Mouse (Mus musculus): Measurements from ENCODE around the gene Clic6. TPM values are rescaled to one million over a fixed set of nuclear protein-coding genes. Genes with fewer than 3 reads are reported as not detected.
A peak's percentile ranks its signal among the peaks of the same experiment; 100 is the strongest.
"Not testable (repeated sequence)": the region's sequence is repeated elsewhere in the genome, so short reads cannot be mapped to it uniquely, and the experiment has no call there.

Gene Clic6
- total RNA-seq, 2 experiments from 2014 or later: 0.08 to 0.25 TPM

GRCm38 (mm10) chr16:92467041-92467440 is 18.5 kb upstream of the Clic6 start:
- DNase-seq: no peak
- intact Hi-C loops (cut with DNase I): loop anchor here (5.0 to 10.0 kb wide), 2 partner anchors 165 to 412 kb away; partner anchors contain the start of genes Gm49711, Mrps6, Slc5a3 and Smim11

DNA sequence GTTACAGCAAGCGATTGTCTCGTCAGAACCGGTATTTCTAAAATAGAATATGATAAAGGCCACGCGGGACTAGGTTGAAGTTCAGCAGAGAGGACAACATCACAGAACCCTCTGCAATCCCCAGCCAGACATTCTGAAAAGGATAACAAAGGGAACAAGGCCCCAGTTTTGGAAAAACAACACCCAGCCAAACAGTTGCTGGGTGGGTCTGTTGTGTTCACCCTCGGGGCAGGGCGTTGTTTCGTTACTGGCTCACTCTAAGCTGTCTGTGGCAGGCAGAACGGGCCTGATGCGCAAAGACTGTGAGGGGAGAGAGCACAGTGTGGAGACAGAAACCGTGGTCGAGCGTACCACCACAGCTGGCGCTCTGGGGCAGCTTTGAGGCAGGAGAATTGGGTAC is 17.1 kb upstream of the Clic6 start:
- intact Hi-C loops (cut with DNase I): loop anchor here (5.0 to 10.0 kb wide), 2 partner anchors 166 to 414 kb away; partner anchors contain the start of genes Gm49711, Mrps6, Slc5a3 and Smim11
- DNase-seq: no peak

- DNase-seq: no peak
- intact Hi-C loops (cut with DNase I): no loop called here
These were observed 14.8 kb upstream of the Clic6 start, which contains the start of gene Rcan1 for GRCm38 (mm10) chr16:92470706-92471105. Gene Rcan1, minus strand, starts transcription at chr16:92470867.

GRCm38 (mm10) chr16:92472898-92473297 is 12.6 kb upstream of the Clic6 start:
- DNase-seq: no peak
- intact Hi-C loops (cut with DNase I): no loop called here

DNA sequence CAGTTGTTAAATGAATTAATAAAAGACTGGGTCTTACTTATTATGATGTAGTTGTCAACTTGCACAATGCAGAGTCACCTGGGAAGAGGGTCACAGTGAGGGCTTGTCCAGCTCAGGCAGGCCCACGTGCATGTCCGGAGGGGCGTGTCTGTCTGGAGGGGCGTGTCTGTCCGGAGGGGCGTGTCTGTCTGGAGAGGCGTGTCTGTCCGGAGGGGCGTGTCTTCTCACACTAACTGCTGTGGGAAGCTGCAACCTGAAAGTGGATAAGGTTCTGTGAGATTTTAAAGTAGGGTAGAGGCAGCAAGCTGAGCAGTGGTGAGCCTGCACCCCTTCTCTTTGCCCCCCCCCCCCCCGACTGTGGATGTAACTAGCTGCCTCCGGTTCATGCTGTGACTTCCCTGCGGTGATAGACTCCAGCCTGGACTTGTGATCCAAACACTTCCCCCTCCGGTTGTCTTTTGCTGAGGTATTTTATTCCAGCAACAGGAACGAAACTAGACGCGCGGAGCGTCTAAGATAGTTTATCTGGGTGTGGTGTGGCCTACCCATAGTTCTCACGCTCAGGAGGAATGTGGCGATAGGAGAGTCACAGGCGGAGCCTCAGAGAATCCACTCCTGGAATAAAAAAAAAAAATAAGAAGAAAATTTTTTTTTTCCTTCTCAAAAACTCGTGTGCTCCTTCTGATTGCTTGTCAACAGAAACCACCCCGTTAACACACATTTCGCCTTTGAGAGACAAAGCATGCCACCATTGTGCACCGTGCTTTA is 10.3 kb upstream of the Clic6 start:
- no peak for DNase-seq
- intact Hi-C loops (cut with DNase I): no loop called here

DNA sequence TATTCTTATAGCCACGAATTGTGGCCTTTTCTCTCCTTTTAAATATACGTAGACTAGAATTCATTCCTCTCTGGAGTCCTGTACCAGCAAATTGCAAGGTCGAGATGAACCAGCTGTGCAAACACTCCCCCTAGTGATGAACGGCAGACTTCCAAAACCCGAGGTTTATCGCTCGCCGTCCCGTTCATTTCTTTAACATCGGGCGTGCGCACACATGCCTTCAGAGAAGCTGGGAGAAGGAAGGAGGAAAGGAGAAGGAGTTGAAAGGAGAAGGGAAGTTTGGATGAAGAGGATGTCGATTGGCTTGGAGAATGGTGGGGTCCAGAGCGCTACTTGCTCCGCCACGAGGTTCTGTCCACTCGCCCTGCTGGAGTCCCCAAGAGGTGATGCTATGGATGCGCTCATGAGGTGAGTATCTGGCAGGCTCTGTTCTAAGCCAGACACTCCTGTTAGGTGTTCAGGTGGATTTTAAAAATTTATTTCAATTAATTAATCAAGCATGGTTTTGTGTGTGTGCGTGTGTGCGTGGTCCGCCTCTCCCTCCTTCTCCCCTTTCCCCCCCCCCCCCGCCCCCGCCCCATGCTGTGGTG is 6.9 kb upstream of the Clic6 start:
- DNase-seq: peak; percentile 60 to 65
- intact Hi-C loops (cut with DNase I): loop anchor here (1.0 kb wide), 3 partner anchors 93 to 164 kb away; no protein-coding TSS in a partner anchor

- DNase-seq: no peak
- intact Hi-C loops (cut with DNase I): no loop called here
These were observed 1.6 kb downstream of the Clic6 start for GRCm38 (mm10) chr16:92487086-92487485.

DNA sequence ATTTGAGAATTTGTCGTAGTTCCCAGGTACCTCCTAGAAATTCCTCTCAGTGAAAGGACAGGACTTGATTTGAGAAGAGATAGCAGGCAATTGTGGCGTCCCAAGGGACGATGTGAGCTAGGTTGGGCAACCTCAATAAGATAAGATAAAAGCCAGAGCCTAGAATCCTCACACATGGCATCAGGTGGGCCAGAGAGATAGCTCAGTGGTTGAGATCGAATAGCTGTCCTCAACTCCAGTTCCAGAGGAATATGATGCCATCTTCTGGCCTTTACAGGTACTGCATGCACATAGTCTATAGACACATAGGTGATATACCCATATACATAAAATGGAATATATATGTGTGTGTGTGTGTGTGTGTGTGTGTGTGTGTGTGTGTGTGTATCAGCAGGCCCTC is 2.0 kb downstream of the Clic6 start:
- intact Hi-C loops (cut with DNase I): no loop called here
- DNase-seq: no peak

- DNase-seq: no peak
- intact Hi-C loops (cut with DNase I): no loop called here
These were observed 2.9 kb downstream of the Clic6 start for GRCm38 (mm10) chr16:92488456-92488855.

GRCm38 (mm10) chr16:92489356-92489755 is 3.8 kb downstream of the Clic6 start:
- no peak for DNase-seq
- intact Hi-C loops (cut with DNase I): no loop called here

GRCm38 (mm10) chr16:92497851-92498588 is 12.5 kb downstream of the Clic6 start:
- intact Hi-C loops (cut with DNase I): no loop called here
- no peak for DNase-seq

DNA sequence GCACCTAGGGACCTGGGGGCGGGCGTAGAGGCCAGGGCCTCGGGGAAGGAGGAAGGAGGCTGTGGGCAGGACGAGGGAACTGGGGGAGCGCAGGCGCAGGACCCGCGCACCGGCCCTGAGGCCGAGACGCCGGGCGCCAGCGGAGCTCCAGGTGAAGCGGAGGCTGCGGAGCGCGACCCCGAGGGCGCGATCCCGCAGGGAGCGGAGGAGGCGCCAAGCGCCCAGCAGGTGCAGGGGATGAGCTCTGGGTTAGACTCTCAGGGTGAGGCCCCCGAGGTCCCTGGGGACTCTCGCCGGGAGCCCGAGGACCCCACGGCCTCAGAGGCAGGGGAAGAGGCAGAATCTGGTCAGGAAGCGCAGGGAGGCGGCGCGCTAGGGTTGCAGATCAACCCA is 13.0 kb downstream of the Clic6 start:
- DNase-seq: no peak
- intact Hi-C loops (cut with DNase I): no loop called here

- intact Hi-C loops (cut with DNase I): no loop called here
- no peak for DNase-seq
These were observed 13.8 kb downstream of the Clic6 start for GRCm38 (mm10) chr16:92499324-92499723.

DNA sequence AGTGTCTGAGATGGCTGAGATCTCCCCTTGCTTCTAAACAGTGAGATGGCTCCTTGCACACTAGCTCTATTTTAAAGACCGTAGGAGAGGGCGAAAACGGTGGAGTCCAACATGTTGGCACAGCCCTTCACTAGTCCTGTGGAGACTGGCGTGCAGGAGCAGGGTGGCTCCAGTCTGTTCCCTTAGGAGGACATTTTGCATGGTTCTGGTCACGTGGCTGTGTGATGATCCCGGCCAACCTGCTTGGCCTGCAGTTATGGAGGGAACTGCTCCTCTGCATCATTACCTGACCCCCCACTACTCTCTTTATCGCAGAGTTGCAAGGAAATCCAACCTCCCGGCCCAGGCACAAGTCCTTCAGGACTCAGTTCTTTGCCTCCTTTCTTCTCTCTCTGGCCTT is 15.0 kb downstream of the Clic6 start:
- intact Hi-C loops (cut with DNase I): no loop called here
- DNase-seq: no peak

GRCm38 (mm10) chr16:92503105-92503504 is 17.6 kb downstream of the Clic6 start:
- intact Hi-C loops (cut with DNase I): no loop called here

DNA sequence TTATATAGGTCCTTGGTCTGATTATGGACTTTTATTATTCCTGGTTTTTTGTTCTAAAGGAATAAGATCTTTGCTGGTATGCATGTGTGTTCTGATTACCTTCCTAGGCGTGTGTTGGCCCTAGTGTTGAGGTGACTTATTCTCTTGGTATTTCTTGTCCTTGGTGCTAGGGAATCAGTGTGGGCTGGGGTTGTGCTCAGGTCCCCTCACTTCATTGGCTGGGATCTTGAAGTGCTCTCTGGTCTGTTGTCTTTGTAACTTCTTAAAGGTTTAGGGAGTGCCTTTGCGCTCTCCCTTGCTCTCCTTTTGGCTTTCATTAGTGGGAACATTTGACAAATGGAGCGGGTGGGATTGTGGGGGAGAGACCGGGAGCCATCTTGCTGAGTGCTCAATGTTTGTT is 22.0 kb downstream of the Clic6 start:
- DNase-seq: no peak
- intact Hi-C loops (cut with DNase I): no loop called here

More at GRCm38 (mm10) chr16:92503105-92503504, 17.6 kb downstream of the Clic6 start:
- no peak for DNase-seq

DNA sequence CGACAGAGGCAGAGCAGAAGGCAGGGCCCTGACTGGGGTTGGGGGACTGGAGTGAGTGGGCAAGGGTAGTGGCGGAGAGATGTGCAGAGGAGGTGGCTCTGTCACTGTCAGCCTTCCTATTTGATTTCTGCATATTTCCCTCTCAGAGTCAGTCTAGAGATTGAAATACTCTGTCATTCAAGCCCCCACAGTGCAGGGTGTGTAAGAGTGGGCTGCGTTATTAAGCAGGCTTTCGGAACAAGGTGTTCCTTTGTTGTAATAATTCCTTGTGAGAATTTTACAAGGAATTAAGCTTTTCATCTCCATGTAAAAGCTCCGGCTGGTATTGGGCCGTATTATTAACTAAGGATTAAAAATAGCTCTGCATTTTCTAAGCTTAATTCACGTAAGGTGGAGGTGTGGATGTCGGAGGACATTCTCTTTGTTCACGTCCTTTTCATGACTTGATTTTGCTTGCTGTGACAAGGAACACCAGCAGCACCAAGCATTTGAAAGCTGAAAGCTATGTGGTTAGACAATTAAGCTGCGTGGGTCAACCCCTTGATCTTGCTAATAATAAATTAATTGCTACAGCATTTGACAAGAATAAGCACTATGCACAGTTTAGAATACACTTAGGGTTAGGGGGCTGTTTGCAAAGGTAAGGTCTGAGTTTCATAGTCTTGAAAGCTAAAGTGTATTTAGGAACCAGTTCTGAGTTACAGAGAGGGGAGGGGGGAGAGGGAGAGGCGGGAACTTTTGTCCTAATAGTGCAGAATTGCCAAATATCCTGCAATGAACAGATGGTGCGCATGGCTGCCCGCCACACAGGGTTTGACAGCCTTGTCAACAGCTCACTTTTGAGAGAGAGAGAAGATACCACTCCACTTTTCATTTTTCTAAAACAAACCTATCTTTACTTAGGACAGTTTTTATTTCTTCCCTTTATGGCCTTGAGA is 25.6 kb downstream of the Clic6 start:
- intact Hi-C loops (cut with DNase I): loop anchor here (5.0 kb wide), 1 partner anchor 1031 kb away; no protein-coding TSS in a partner anchor

DNA sequence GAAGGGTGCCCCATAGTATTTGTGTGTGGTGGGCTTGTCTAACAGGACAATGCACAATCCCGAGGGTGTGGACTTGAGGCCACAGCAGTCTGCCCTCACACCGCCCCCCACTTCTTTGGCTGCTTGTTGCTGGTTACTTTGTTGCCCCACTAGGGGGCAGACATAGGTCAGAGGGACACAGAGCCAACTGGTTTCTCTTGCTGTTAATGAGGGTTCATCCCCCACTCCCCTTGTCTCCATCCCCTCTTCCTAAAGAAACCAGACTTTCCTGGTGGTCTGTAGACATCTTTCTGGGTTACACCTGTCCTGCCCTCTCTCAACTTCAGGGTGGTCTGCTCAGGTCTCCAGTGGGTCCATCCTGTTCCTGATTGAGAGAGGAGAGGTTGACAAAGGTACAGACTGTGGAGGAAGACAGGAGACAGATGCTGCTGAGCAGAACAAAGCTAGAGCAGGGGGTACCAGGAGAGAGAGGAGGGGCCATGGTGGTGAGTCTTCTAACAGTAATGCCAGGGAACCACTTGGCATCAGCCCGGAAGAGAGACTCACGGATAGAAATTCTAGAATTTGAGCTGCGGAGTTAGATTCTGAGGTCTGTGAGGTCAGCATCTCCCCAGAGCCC is 26.3 kb downstream of the Clic6 start:
- peak in 1 of 2 experiments; percentile 10 for DNase-seq
- intact Hi-C loops (cut with DNase I): loop anchor here (5.0 kb wide), 1 partner anchor 1030 kb away; no protein-coding TSS in a partner anchor

More for the DNA sequence above, 25.6 kb downstream of the Clic6 start:
- DNase-seq: no peak

GRCm38 (mm10) chr16:92514896-92515295 is 29.4 kb downstream of the Clic6 start:
- DNase-seq: not testable (repeated sequence)
- intact Hi-C loops (cut with DNase I): loop anchor here (5.0 kb wide), 1 partner anchor 1027 kb away; no protein-coding TSS in a partner anchor
